Mouse (Mus musculus) neural tube, embryonic 10.5 days (tissue): ENCODE data around the gene Exoc6b.

Experiments
- DNase-seq: peaks from one replicate; pipeline ENCODE4 v3.0.0-alpha.2; 2017; ENCODE audit warnings: low spot score; ENCODE audit errors: extremely low spot score

The Exoc6b gene

GRCm38 (mm10) chr6:84882663-84883517, 186.4 kb downstream of the Exoc6b start:
- DNase-seq: no peak

GRCm38 (mm10) chr6:84875869-84876268, 193.4 kb downstream of the Exoc6b start:
- no peak for DNase-seq

- DNase-seq: peak; percentile 21
Measured at GRCm38 (mm10) chr6:84867114-84867513, 202.2 kb downstream of the Exoc6b start.

- DNase-seq: no peak
Measured at GRCm38 (mm10) chr6:84864625-84865024, 204.7 kb downstream of the Exoc6b start.

- DNase-seq: no peak
Measured at GRCm38 (mm10) chr6:84863816-84864375, 205.4 kb downstream of the Exoc6b start.

GRCm38 (mm10) chr6:84845665-84846064, 223.6 kb downstream of the Exoc6b start:
- no peak for DNase-seq

- no peak for DNase-seq
Measured at GRCm38 (mm10) chr6:84841138-84841537, 228.2 kb downstream of the Exoc6b start.

- DNase-seq: no peak
Measured at GRCm38 (mm10) chr6:84807546-84807945, 261.8 kb downstream of the Exoc6b start.

- DNase-seq: no peak
Measured at GRCm38 (mm10) chr6:84806132-84806730, 263.1 kb downstream of the Exoc6b start.

- DNase-seq: no peak
Measured at GRCm38 (mm10) chr6:84798736-84799135, 270.6 kb downstream of the Exoc6b start.

GRCm38 (mm10) chr6:84783994-84784393, 285.3 kb downstream of the Exoc6b start:
- DNase-seq: no peak

GRCm38 (mm10) chr6:84779987-84780386, 289.3 kb downstream of the Exoc6b start:
- peak; percentile 35 for DNase-seq

GRCm38 (mm10) chr6:84778970-84779369, 290.3 kb downstream of the Exoc6b start:
- no peak for DNase-seq

GRCm38 (mm10) chr6:84775908-84776307, 293.4 kb downstream of the Exoc6b start:
- no peak for DNase-seq

- DNase-seq: no peak
Measured at GRCm38 (mm10) chr6:84755266-84755665, 314.0 kb downstream of the Exoc6b start.

GRCm38 (mm10) chr6:84752806-84753420, 316.4 kb downstream of the Exoc6b start:
- no peak for DNase-seq

GRCm38 (mm10) chr6:84751409-84751808, 317.9 kb downstream of the Exoc6b start:
- no peak for DNase-seq

- DNase-seq: no peak
Measured at GRCm38 (mm10) chr6:84746847-84747395, 322.4 kb downstream of the Exoc6b start.

- no peak for DNase-seq
Measured at GRCm38 (mm10) chr6:84746193-84746846, 323.0 kb downstream of the Exoc6b start.

- DNase-seq: no peak
Measured at GRCm38 (mm10) chr6:84745570-84745969, 323.7 kb downstream of the Exoc6b start.

- no peak for DNase-seq
Measured at GRCm38 (mm10) chr6:84742227-84742626, 327.1 kb downstream of the Exoc6b start.
